Mouse (Mus musculus) ES-Bruce4 (cell line): ENCODE data around the gene Gpat3. TPM values are rescaled to one million over a fixed set of nuclear protein-coding genes. Genes with fewer than 3 reads are reported as not detected.

Experiments used
- H3K27ac ChIP-seq: 2 replicates; pipeline ENCODE4 v1.5.1; 2012; ENCODE audit warnings: low read length, inconsistent platforms; ENCODE audit not compliant: insufficient read depth
- H3K27me3 ChIP-seq: 2 replicates; pipeline ENCODE4 v1.6.1; 2012; ENCODE audit warnings: mild to moderate bottlenecking, low read length, inconsistent platforms; ENCODE audit not compliant: control insufficient read depth, poor library complexity, insufficient read depth, severe bottlenecking
- H3K36me3 ChIP-seq: 2 replicates; pipeline ENCODE4 v1.6.1; 2012; ENCODE audit warnings: inconsistent platforms, mild to moderate bottlenecking, low read length, moderate library complexity; ENCODE audit not compliant: control insufficient read depth, poor library complexity, insufficient read depth, severe bottlenecking
- H3K4me1 ChIP-seq: one replicate; pipeline ENCODE4 v1.8.1; 2011; ENCODE audit warnings: low read length; ENCODE audit not compliant: control insufficient read depth, insufficient read depth
- H3K4me3 ChIP-seq: 2 replicates; pipeline ENCODE4 v1.5.1; 2011; ENCODE audit warnings: low read depth, mild to moderate bottlenecking, low read length
- H3K9ac ChIP-seq: 2 replicates; pipeline ENCODE4 v1.6.1; 2012; ENCODE audit warnings: low read depth, mild to moderate bottlenecking, inconsistent platforms; ENCODE audit not compliant: poor library complexity, severe bottlenecking
- H3K9me3 ChIP-seq: replicated peaks from 2 replicates; pipeline ENCODE4 v1.6.1; 2012; ENCODE audit warnings: mild to moderate bottlenecking, low read length, inconsistent platforms; ENCODE audit not compliant: control insufficient read depth, poor library complexity, insufficient read depth, severe bottlenecking
- CTCF ChIP-seq: IDR thresholded peaks from one replicate; pipeline ENCODE4 v1.8.1; 2011; ENCODE audit warnings: low read depth, low read length
- EP300 ChIP-seq: IDR thresholded peaks from 2 replicates; pipeline ENCODE4 v1.6.1; 2011; ENCODE audit warnings: low read depth, low read length; ENCODE audit not compliant: insufficient read depth
- POLR2A ChIP-seq: IDR thresholded peaks from one replicate; pipeline ENCODE4 v1.8.1; 2011; ENCODE audit warnings: low read length; ENCODE audit not compliant: insufficient read depth
- polyA plus RNA-seq: library from polyadenylated mRNA; stranded (reverse); fragments of >200 nt; gene quantifications from 2 replicates; pipeline ENCODE4 v1.2.4, GENCODE M21; 2011; ENCODE audit warnings: low read depth; ENCODE audit not compliant: missing spikeins, insufficient read depth, insufficient read length

Gpat3 gene
- polyA plus RNA-seq, 1 experiment: 8.2 TPM

DNA sequence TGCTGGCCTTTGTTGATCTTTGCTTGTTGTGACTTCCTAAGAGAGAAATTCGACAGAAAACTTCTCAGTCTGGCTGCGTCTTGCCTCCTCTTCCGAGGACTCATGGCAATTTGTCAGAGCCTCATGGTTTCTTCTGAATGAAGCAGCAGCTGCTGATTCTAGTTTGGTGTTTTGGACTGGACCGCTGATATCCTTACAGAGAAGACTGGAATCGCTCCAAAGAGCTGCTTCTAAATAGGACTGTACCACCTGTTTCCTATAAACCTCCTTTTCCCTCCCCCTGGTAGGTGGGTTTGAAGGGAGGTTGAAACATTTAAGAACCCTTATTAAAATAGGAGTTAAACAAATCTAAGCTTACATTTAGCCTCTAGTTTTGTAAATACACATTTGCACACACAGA, 55.5 kb downstream of the Gpat3 start:
- TF ChIP-seq CTCF (no peak), EP300 (no peak), POLR2A (no peak)
- Histone ChIP-seq H3K27me3 (no peaks in the 10 kb centered on the region), H3K27ac (no peak overlapping the region), H3K9me3 (peaks cover 11% of the 10 kb centered on the region; the same call in 1 of the 2 replicates), H3K36me3 (no peaks in the 10 kb centered on the region), H3K9ac (no peak overlapping the region), H3K4me1 (no peaks in the 10 kb centered on the region), H3K4me3 (no peak overlapping the region)

DNA sequence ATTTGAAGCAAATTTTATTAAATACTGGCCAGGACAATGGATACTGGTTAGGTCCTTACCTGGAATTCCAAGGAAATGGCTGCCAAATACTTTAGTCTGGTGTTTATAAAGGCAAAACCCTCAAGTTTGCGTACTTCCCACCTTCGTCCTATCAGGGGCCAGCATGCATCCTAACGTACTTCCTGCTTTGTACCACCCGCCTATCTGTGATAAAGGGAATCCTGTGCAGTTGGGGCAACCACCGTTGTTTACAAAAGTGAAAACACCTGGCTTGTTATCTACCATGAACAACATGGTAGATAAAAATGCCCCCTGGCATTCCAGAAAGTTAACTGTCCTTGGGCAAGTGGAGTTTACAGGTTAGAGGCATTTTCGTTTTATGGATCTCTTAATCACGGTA, 63.0 kb downstream of the Gpat3 start:
- Histone ChIP-seq H3K9ac (no peak overlapping the region), H3K9me3 (peaks cover 11% of the 10 kb centered on the region; the same call in 1 of the 2 replicates), H3K27ac (no peak overlapping the region), H3K27me3 (no peaks in the 10 kb centered on the region), H3K36me3 (no peaks in the 10 kb centered on the region), H3K4me1 (no peaks in the 10 kb centered on the region), H3K4me3 (no peak overlapping the region)
- TF ChIP-seq POLR2A: no peak
- no peak for TF ChIP-seq EP300
- no peak for TF ChIP-seq CTCF

DNA sequence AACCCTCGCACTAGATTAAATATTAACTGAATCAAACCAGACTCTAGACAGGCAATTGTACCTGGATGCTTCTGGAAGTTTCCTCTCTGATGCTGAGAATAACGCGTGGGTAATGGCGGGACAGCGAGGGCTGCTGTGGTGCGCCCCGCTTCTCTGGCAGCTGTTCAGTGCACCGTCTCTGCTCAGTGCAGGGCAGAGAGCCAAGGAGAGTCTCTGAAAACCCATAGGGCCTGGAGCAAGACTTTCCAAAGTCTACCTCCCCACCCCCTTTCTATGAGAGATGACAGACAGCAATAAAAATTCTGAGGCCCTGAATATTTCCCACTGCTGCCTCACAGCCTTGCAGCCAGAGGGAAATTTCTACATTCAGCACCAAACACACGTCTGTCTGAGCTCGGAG, 63.4 kb downstream of the Gpat3 start:
- H3K9ac ChIP-seq: no peak overlapping the region
- TF ChIP-seq POLR2A: no peak
- TF ChIP-seq EP300: no peak
- TF ChIP-seq CTCF: no peak
- H3K4me1 ChIP-seq: no peaks in the 10 kb centered on the region
- no peaks in the 10 kb centered on the region for H3K36me3 ChIP-seq
- H3K27ac ChIP-seq: no peak overlapping the region
- H3K27me3 ChIP-seq: no peaks in the 10 kb centered on the region
- H3K9me3 ChIP-seq: peaks cover 11% of the 10 kb centered on the region; the same call in 1 of the 2 replicates
- H3K4me3 ChIP-seq: no peak overlapping the region

DNA sequence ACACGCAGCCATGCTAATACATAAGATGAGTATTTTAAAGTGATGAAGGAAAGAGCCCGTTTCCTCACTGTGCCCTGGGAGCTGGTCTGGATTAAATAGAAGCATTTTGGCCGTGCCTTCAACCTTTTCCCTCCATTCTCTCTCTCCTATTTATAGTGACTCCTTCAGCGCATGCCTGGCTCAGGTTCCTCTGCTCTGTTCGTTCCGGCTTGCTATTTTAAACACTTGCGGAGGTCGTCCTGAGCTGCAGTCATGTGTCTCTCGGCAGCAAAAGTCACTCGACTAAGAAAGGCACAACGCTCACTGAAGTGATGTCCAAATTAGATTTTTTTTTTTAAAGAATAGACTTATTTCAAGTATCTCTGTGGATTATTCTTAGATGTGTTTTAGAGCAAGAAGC, 64.2 kb downstream of the Gpat3 start:
- peaks cover 11% of the 10 kb centered on the region; the same call in 1 of the 2 replicates for H3K9me3 ChIP-seq
- no peak for TF ChIP-seq CTCF
- TF ChIP-seq POLR2A: no peak
- no peak for TF ChIP-seq EP300
- no peak overlapping the region for H3K4me3 ChIP-seq
- H3K4me1 ChIP-seq: no peaks in the 10 kb centered on the region
- no peaks in the 10 kb centered on the region for H3K36me3 ChIP-seq
- no peak overlapping the region for H3K27ac ChIP-seq
- H3K9ac ChIP-seq: no peak overlapping the region
- H3K27me3 ChIP-seq: no peaks in the 10 kb centered on the region

DNA sequence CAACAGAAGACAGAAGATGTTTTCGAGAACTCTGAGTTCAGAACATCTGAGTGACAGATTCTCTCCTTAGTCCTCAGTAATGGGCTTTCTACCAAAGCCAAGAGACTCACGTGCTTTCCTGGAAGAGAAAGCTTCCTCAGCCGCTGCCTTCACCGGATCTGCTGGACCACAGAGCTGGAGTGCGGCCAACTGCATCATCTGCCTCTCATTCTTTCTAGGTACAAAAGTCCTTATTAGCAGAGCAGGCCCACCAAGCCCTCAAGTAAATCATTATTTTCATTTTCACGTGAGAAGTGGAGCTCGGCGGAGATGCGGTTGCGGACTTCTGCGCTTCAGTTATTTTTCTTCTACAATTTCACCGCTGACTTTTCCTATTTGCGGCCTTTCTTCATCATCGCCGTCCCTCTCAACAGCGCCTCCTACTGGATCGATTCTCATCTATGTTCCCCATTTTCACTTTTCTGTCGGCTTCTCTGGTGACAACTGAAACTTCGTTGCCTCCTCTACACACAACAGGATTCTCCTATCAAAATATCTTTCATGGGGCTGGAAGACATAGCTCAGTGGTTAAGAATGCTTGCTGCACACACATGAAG, 66.1 kb downstream of the Gpat3 start:
- TF ChIP-seq CTCF (peak; percentile 10), POLR2A (no peak)
- Histone ChIP-seq H3K9ac (no peak overlapping the region), H3K9me3 (no peaks in the 10 kb centered on the region), H3K27ac (no peak overlapping the region), H3K27me3 (no peaks in the 10 kb centered on the region), H3K36me3 (no peaks in the 10 kb centered on the region), H3K4me3 (peak overlapping the region; percentile 24; the same call in 1 of the 2 replicates), H3K4me1 (no peaks in the 10 kb centered on the region)

DNA sequence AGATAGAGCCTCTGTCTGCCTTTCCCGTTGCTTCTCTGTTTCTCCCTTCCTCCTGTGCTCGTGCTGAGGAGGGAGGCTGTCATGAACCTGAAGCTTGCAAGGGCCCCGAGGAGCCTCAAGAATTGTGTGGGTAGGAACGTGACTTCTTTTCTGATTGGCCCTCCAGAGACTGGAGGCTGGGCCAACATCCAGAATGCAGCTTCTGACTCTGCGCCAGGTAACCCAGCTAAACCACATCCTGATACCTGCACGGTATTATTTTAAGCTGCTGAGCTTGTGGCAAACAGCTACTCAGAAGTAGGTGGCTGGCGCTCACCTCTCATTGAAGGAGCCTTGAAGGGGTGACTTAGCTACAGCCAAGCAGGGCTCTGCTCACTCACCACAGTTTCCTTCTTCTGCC, 66.9 kb downstream of the Gpat3 start:
- Histone ChIP-seq H3K9me3 (no peaks in the 10 kb centered on the region), H3K4me3 (no peak overlapping the region), H3K27me3 (no peaks in the 10 kb centered on the region), H3K27ac (no peak overlapping the region), H3K9ac (no peak overlapping the region), H3K36me3 (no peaks in the 10 kb centered on the region), H3K4me1 (no peaks in the 10 kb centered on the region)
- no peak for TF ChIP-seq EP300
- no peak for TF ChIP-seq POLR2A
- no peak for TF ChIP-seq CTCF
